Mouse (Mus musculus): Measurements from ENCODE around the gene Spats1.

DNA sequence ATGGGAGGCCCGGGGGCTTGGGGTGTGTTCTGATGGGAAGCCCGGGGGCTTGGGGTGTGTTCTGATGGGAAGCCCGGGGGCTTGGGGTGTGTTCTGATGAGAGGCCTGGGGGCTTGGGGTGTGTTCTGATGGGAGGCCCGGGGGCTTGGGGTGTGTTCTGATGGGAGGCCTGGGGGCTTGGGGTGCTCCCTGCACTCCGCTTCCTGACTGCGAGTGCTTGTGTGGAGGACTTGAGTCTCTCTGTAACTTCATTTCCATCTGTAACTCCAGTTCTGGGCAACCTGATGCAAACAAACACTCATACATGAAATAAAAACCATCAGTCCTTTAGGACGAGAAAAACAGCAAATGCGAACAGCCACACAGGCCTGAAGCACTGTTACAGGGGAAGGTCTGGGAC lies 16.2 kb downstream of the Spats1 start:
- TF ChIP-seq CTCF (conservative IDR thresholded peaks at IDR 0.05 in 1 of 2, IDR thresholded peaks at IDR 0.05 in 1 of 2; ENCODE audit: low read depth in 2 of 2, low read length in 2 of 2) (no peak), KAT2A (IDR thresholded peaks at IDR 0.05; ENCODE audit: insufficient replicate concordance, low read length) (no peak), POLR2A (IDR thresholded peaks at IDR 0.05; ENCODE audit: low read depth, low read length) (no peak), MAFK (IDR thresholded peaks at IDR 0.05; ENCODE audit: insufficient replicate concordance, low read length) (no peak), GABPA (IDR thresholded peaks at IDR 0.05; ENCODE audit: insufficient replicate concordance, low read depth, low read length) (no peak), NRF1 (IDR thresholded peaks at IDR 0.05; ENCODE audit: low read depth, low read length) (no peak), RAD21 (IDR thresholded peaks at IDR 0.05; ENCODE audit: low read depth, low read length) (no peak), SMC3 (IDR thresholded peaks at IDR 0.05; ENCODE audit: low read depth, low read length) (no peak), RCOR1 (conservative IDR thresholded peaks at IDR 0.05; ENCODE audit: low read depth, low read length) (no peak), UBTF (IDR thresholded peaks at IDR 0.05; ENCODE audit: low read depth, low read length) (no peak), USF1 (IDR thresholded peaks at IDR 0.05; ENCODE audit: low read depth, low read length) (no peak)

All from CH12.LX (cell line).